Mouse (Mus musculus): Measurements from ENCODE around the gene Thsd4. TPM values are rescaled to one million over a fixed set of nuclear protein-coding genes. Genes with fewer than 3 reads are reported as not detected.

Thsd4 gene
- 0.31 TPM for polyA plus RNA-seq (2014; fragmentation: Illumina TruSeq; extraction: RNeasy Lipid Tissue Mini Kit (QIAGEN cat#74804); ENCODE audit: low read depth, low replicate concordance)

GRCm38 (mm10) chr9:60521806-60522264 is at the start of gene Thsd4:
Thsd4 (minus strand) TSS chr9:60522046.

GRCm38 (mm10) chr9:59960559-59960958 is 561.3 kb downstream of the Thsd4 start, which contains the start of gene Nr2e3:
Nr2e3 (minus strand) TSS chr9:59960659.

Other genes with a start within 250 kb of the Thsd4 start
- 54.6 TPM for gene Lrrc49, start 166.1 kb upstream of the Thsd4 start, polyA plus RNA-seq (2014; fragmentation: Illumina TruSeq; extraction: RNeasy Lipid Tissue Mini Kit (QIAGEN cat#74804); ENCODE audit: low read depth, low replicate concordance)
- gene Larp6, start 190.9 kb upstream of the Thsd4 start, polyA plus RNA-seq (2014; fragmentation: Illumina TruSeq; extraction: RNeasy Lipid Tissue Mini Kit (QIAGEN cat#74804); ENCODE audit: low read depth, low replicate concordance), result 1.2 TPM